Mouse (Mus musculus): ENCODE measurements around the gene Bricd5.

- TF ChIP-seq CTCF (IDR thresholded peaks at IDR 0.05; ENCODE audit: extremely low read depth, insufficient read depth, insufficient read length, insufficient replicate concordance) (peak; percentile 24; the same call in 1 of the 2 replicates), POLR2A (IDR thresholded peaks at IDR 0.05; ENCODE audit: low read depth, low read length) (no peak)
Measured at GRCm38 (mm10) chr17:24494627-24495335, 21.1 kb downstream of the Bricd5 start.
